Mouse (Mus musculus) ES-CJ7 (cell line): ENCODE measurements around the gene AC131692.1.
"Not testable (repeated sequence)": the region's sequence is repeated elsewhere in the genome, so short reads cannot be mapped to it uniquely, and the experiment has no call there.

ENCODE experiments used
- DNase-seq: peaks from one replicate; pipeline ENCODE4 v3.0.0; 2011; ENCODE audit warnings: low read depth, low spot score

AC131692.1 gene

DNA sequence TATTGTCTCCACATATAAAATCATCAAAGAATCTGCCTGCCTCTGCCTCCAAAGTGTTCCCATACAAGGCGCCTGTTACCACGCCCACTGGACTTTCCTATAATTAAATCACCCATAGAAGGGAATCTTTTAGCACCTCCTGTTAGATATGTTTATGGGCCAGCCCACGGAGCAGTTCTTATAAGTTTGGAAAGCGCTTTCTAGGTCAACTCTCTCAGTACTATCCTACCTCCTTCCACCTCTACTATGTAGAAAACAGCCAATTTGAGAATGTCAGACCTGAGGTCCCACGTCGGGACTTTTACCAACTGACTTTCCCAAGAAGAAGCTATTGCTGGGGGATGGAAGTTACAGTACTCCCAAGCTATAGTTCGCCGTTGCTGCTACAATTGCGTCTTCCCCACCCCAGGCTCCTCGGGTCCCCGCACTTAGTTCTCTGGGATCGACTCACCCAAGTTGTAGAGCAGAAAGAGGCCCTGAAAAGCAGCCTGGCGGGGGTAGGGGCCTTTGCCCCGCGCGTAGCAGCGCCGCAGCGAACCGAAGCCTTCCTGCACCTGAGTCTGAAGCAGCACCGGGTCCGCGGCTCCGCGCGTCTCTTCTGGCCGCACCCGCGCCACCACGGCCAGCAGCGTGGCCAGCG is 23.2 kb downstream of the AC131692.1 start:
- DNase-seq, result no peak

DNA sequence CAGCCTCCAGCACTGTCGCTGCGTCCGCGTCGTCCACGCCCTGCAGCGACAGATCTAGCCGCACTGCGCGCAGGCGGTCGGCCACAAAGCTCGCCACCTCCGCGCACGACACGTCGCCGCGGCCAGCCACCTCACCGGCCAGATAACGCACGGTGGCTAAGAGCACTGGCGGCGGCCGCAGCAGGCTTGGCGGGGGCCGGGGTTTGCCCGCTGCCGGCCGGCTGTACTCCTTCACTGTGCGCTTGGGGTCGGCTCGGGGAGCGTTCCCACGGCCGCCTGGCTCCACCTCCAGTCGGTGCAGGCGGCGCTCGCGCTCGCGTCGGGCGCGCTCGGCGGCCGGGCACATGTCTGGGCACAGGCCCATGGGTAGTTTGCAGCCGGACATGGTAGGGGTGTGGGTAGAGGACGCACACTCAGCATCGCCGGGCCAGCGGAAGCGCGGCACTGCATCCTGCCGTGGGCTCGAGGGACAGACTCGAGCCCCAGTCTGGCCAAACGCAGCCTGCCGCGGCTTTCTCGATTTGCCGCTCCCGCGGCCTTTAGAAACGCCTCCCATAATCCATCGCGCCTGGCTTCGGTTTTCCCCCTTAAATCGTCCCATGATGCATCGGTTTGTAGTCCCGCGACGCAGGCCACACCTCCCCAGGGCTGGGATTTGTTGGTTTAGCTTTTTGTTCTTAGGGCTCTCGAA is 23.9 kb downstream of the AC131692.1 start, which contains the start of gene Sac3d1:
TSS of gene Sac3d1 (minus strand) at position 665 of the 691 bp plus-strand sequence.
- DNase-seq, result peak; percentile 94

DNA sequence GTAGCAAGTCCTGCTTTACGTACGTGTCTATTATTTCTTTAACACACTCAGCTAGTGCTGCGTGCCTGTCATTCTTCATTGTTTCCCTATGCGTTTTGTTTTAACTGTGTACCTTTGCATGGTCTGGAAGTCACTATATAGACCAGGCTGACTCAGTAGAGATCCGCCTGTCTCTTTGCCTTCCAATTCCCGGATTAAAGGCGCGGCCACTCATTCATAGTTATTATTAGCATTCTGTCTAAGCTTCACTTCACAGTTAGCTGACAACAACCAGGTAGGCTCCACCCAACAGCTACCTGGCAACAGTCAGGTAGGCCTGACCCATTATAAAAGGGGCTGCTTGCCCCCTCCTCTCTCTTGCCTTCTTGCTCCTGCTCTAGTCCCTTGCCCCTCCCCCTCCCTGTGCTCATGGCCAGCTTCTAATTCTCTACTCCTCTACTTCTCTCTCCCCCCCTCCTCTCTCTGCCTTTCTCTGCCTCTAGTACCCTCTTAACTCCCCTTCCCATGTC is 24.5 kb downstream of the AC131692.1 start:
- DNase-seq, result no peak

DNA sequence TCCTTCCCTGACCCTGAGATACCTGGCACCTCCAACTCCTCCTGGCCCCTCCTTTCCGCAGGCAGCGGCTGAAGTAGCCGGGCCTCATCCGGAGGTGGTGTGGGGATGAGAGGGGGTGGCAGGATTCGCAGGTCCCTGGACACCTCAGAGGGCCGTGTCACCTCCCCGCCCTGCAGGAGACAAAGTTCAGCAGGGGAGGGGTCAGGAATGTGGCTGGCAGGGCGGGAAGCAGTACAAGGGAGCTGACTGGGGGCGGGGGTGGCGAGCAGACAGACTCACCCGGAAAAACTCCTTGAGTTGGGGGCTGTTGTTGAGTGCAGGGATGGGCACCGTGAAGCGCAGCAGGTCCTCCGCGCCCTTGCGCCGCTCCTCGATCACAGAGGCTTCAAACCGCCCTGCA is 27.5 kb downstream of the AC131692.1 start:
- peak; percentile 38 for DNase-seq

DNA sequence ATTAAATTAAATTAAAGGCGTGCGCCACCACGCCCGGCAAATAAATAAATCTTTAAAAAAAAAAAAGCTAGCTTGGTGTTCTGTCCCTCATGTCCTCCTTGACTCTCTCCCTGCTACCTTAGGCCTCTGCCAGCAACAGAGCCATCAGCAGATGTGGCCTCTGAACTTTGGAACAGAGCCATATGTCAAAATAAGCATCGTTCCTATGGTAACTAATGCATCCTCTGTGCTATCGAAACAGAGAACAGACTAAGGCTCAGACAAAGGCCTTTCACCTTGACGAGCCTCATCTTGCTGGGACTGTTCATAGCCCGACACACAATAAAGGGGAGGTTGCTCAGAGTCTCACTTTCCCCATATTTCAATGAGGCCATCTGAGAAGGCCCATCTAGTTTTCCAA is 29.1 kb downstream of the AC131692.1 start:
- DNase-seq, result no peak

DNA sequence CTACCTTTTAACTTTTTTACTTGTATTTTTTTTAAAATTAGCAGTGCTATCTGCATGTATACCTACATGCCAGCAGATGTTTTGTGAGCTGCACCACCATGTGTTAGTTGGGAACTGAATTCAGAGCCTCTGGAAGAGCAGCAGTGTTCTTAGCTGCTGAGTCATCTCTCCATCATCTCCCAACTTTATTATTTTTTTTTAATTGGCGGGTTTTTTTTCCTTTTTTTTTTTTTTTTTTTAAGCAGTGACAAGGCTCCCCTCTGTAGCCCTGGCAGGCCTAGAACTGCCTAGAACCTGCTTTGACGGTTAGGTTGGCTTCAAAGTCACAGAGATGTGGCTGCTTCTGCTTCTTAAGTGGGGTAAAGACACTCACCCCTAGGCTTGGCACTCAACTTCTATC is 30.7 kb downstream of the AC131692.1 start:
- DNase-seq, result no peak

DNA sequence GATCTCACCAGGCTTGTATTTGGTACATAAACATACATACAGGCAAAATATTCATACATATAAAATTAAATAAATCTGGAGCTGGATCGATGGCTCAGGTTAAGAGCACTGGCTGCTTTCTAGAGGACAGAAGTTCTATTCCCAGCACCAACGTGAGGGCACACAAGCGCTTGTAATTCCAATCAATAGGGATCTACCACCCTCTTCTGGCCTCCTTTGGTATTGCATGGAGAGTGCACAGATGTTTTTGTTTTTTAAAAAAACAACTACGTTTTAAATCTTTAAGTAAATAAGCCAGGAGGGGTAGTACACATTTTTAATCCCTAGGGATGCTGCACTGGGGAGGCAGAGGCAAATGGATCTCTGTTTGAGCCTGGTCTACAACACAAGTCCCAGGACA is 32.1 kb downstream of the AC131692.1 start:
- DNase-seq, result peak; percentile 83

DNA sequence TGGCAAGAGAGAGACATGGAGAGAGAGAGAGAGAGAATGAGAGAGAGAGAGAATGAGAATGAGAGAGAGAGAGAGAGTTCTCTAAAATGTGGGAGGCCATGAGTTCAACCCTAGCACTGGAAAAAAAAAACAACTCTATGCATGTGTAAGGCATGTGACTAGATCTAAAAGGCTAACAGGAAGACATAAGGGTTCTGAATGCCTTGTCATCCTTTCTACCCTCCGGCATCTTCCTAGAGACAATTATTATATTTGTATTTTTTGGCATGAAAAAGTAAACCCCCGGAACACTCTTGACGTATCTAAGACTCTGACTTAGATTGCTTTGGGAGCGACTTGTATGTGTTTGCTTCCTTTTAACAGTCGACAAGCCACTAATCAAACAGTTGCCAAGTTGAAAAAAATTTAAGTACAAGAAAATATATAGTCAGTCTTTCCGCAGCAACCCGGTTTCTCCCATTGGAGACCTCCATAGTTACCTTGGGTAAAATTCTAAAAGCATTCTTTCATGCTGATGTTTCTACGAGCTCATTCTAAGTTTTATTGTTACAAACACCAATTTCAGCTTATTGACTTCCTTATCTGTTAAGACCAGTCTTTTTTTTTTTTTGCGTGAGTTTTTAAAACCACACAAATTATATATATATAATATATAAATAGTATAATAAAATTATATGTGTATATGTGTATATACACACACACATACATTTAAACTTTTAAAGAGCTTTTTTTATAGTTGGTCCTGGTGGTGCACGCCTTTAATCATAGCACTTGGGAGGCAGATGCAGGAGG is 32.8 kb downstream of the AC131692.1 start:
- no peak for DNase-seq

DNA sequence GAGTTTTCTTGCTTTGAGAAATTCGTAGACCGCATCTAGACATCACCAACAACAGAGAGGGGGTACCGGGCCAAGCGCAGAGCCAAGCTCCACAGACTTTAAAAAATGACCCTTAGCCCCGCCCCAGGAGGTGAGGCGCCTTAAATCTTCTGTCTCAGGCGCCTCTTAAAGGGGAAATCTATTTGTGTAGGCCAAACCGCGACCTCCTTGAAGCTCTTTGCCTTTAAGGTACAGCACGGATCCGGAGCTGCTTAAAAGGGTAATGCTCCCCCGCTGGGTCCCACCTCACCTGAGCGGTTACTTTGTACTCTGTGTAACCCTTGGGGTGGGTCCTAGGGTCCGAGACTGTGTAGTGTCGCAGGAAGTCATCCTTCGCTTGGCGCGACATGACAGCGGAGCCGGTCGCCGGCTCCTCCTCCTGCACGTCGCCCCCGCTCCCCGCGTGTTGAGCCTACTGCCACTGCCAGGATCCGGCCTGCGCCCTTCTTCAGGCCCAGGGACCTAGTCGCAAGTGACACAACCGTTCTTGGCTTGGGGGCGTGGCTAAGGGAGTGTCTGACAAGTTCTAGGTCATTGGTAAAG is 33.6 kb downstream of the AC131692.1 start, which contains the start of gene Snx15:
TSS of gene Snx15 (minus strand) at position 545 of the 582 bp plus-strand sequence.
- peak; percentile 98 for DNase-seq

DNA sequence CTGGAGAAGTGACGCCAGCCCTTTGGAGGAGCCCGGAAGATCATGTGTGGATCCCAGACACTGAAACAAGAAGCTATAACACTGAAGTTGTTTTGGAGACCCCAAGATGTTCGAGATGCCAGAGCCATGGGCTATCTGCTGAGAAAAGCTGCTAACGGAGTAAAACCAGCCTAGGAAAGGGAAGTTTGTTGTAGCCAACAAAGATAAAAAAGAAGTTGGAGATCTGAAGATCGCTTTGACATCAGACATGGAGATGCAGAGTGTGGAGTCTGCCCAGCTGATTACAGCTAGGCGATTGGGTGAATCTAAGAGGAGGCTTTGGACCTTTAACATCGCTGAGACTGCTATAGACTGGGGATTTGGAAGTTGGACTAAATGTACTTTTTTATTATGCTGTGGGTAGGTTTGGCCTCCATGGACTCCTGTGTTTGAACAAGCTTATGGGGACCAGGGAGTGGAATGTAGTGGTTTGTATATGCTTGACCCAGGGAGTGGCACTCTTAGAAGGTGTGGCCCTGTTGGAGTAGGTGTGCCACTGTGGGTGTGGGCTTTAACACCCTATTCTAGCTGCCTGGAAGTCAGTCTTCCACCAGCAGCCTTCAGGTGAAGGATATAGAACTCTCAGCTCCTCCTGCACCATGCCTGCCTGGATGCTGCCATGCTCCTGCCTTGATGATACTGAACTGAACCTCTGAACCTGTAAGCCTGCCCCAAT is 36.4 kb downstream of the AC131692.1 start:
- DNase-seq, result not testable (repeated sequence)

DNA sequence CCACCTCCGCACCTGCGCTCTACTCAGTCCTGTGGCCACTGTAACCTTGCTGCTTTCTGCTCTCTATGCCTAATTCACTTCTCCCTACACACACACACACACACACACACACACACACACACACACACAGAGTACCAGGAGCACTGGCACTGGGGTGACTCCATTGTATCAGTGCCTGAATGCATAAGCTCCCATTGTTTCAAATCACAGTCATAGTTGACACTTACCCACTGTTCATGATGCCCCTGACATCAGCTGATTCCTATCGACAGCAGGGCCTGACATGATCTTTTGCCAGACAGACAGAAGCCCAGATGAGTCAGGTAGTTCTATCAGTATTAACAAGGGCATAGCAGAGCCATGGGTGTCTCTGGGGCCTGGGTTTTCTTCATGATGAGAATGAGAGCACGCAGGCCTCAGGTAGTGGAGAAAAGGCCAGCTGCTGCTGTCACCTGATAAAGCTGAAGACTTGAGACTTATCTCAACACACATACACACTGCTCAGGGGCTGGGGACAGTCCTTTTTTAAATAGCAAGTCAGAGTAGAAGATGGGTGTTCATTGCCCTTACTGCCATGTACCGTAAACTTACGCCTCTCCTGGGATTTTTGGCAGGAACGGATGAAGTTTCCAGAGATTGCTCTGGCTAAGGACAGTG is 38.1 kb downstream of the AC131692.1 start:
- no peak for DNase-seq

DNA sequence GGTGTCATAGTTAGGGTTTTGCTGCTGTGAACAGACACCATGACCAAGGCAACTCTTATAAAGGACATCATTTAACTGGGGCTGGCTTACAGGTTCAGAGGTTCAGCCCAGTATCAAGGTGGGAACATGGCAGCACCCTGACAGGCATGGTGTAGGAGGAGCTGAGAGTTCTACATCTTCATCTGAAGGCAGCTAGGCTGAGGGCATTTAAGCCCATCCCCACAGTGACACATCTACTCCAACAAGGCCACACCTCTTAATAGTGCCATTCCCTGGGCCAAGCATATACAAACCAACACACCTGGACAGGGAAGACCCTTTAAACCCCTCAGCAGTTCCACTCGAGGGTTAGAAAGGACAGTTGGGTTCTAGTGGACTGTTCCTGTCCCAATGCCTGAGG is 39.0 kb downstream of the AC131692.1 start:
- not testable (repeated sequence) for DNase-seq

DNA sequence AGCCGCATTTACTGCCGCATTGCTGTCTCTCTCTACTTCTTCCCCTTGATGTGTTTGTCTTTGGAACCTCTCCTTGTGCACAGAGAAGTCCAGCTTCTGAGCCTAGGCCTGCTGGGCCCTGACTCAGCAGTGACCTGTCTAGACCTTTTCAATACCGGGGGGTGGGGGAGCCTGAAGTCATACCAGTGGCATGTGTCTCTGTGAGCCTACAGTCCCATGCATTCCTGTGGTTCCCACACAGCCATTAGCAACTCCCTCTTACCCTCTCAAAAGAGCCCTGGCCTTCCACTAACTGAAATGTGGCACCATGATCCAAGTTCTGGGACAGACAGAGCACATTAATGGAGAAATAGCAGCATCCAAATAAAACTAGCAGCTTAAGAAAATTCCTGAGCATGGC is 42.2 kb downstream of the AC131692.1 start:
- no peak for DNase-seq

DNA sequence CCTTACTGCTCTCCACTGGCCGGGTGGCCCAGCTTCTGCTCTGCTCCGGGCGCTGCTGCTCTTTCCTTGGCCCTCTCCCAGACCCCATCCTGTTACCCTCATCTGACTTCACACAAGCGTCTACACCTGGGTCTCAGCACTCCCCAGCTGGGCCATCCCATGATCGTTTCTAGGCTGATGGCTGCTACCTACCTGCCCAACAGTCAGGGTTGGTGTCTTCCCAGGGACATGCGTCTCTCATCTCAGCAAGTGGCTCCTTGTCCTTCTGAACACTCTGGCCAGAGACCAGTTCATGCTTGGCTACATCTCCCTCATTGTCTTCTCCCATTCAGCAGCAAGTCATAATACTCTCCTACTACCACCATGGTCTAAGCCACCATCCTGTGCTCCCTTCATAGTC is 45.5 kb downstream of the AC131692.1 start:
- DNase-seq, result no peak

DNA sequence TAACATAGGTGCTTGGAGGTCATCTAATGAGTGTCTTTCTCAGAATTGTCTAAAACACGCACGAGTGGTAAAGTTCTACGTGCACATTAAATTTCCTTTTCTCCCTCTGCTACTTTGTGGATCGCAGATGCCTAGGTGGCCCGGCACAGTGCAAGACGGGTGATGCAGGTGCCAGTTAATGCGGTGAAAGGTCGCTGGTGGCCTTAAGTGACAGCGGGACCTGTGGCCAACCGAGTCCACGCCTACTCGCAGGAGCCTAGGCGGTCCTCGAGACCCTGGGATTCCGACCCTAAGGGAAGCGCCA is 46.1 kb downstream of the AC131692.1 start:
- no peak for DNase-seq

DNA sequence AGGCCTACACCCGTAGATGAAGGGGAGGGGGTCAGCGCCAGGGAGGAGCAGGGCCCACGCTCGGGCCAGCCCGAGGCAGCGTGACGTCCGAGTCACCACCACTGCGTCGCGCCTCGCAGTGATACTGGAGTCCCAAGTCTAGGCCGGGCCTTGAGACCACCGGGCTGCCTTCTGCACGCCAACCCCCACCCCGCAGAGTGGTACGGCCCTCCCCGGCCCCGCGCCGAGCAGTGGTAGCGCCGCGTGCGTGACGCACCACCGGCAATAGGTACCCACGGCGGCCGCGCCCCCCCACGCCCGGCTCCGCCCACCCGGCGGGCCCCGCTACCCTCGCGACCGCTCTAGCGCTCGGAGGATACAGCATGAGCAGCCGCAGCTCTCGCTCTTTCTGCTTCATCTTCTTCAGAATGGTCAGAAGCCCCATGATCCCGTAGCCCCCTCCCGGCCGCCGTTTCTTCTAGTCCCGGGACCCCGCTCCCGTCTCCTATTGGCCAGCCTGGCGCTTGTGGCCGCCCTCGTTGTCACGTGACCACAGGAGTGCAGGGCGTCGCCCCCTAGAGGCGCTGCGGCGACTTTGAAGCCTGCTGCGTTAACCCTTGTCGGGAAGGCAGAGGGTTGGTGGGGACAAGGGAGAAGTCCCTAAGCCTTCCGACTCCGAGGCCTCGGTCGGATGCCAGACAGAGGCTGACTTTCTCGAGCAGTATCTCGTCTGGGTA is 46.6 kb downstream of the AC131692.1 start, which contains the start of gene Batf2:
TSS of gene Batf2 (plus strand) at position 306 of the 716 bp plus-strand sequence.
- peak; percentile 98 for DNase-seq

DNA sequence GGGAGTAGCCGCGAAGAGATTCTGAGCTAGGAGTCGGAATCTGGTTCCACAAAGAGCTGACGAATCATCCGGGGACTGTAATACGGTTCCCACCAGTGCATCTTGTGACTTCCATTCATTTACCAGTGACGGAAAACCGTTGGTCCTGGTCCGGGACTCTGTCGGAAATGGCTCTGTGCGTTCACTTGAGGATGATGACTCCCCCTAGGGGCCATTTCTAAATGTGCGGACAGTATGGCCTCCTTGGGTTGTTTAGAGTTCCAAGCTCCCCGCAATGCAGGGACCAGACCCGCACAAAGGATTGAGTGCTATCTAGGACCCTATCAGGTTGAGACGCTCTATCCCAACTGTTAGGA is 47.2 kb downstream of the AC131692.1 start, which contains the start of gene Arl2:
TSS of gene Arl2 (minus strand) at position 155 of the 356 bp plus-strand sequence.
- peak; percentile 97 for DNase-seq

DNA sequence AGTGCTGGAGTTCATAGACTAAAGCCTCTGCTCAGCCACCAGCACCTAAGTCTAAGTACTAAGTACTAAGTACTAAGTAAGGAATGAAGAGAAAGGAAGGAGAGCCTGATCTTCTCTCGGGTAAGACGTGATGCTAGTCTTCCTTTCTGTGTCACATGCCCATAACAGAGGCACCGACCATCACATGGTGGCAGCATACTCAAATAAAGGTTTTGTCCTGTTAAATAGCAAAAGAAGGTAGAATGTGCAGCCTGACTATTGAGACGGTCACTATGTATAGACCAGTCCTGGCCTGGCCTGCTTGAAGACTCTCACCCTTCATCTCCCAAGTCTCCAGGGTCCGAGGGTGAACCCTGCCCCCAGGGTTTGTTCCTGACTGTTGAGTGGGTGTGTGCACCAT is 50.6 kb downstream of the AC131692.1 start:
- DNase-seq, result no peak
